ENCODE assay signal across 9 mouse cellular contexts in genomic region chr17:33826850-33827249, GRCm38 (mm10). TPM values are rescaled to one million over a fixed set of nuclear protein-coding genes. Genes with fewer than 3 reads are reported as not detected.
DNase-seq lines count a peak whose midpoint lies in the region; ATAC-seq and TF ChIP-seq lines count a peak whose summit lies in the region.
"Had no signal": no experiment of that assay in that cellular context is flagged by ENCODE, and none has a peak within 500 bp of the region (broad histone marks: within the 10 kb centered on the region; RNA-seq: fewer than 3 reads in every experiment).

No protein-coding gene starts in this region.

- peak; percentile 86 for TF ChIP-seq RAD21 in CH12.LX (IDR thresholded peaks at IDR 0.05; ENCODE audit: low read depth, low read length)

- H3K9me3 ChIP-seq in heart, embryonic 12.5 days (replicated peaks) = no peaks in the 10 kb centered on the region
- H3K9me3 ChIP-seq in CH12.LX (replicated peaks; ENCODE audit: low read length) = no peaks in the 10 kb centered on the region

- ATAC-seq in heart, embryonic 12.5 days (ENCODE audit: insufficient number of reproducible peaks, low FRiP score) = no peak
- ATAC-seq in megakaryocyte-erythroid progenitor cell, adult 5-6 weeks (replicated peaks; ENCODE audit: low FRiP score, low TSS enrichment, poor library complexity, severe bottlenecking) = peak; percentile 54

- peak; percentile 89 to 91 for TF ChIP-seq CTCF in CH12.LX (conservative IDR thresholded peaks at IDR 0.05 in 1 of 2, IDR thresholded peaks at IDR 0.05 in 1 of 2; ENCODE audit: low read depth in 2 of 2, low read length in 2 of 2)

- H3K79me2 ChIP-seq in CH12.LX (replicated peaks; ENCODE audit: control insufficient read depth, extremely low read depth, insufficient read depth, poor library complexity, severe bottlenecking) = peaks cover 45% of the 10 kb centered on the region

- H3K27me3 ChIP-seq in heart, embryonic 12.5 days (replicated peaks) = no peaks in the 10 kb centered on the region
- no peaks in the 10 kb centered on the region for H3K27me3 ChIP-seq in CH12.LX (replicated peaks)

- intact Hi-C loops in gastrocnemius, postnatal 14 days (cut with DNase I; ENCODE audit: low total_unique reads) = no loop called here

- in situ Hi-C loops in CH12.LX (cut with MboI; ENCODE audit: low pct_ligation_motif_present, low pct_unique_long_range_greater_than_20kb, low sequenced_read_pairs) = no loop called here

- TF ChIP-seq EP300 in CH12.LX (IDR thresholded peaks at IDR 0.05; ENCODE audit: low read length) = no peak

- no peak overlapping the region for H3K4me3 ChIP-seq in heart, embryonic 12.5 days
- H3K4me3 ChIP-seq in CH12.LX (replicated peaks in 1 of 3; ENCODE audit: low read depth in 2 of 3, low read length in 2 of 3, poor library complexity in 1 of 3) = no peak overlapping the region

- DNase-seq in heart, adult 18-20 months = peak; percentile 79 to 86
- DNase-seq in CH12.LX (ENCODE audit: extremely low read depth) = peak; percentile 73
- DNase-seq in cerebellum, adult 18-20 months = peak; percentile 76 to 77
- DNase-seq in gastrocnemius, postnatal 14 days = peak; percentile 67
- peak; percentile 45 to 62 for DNase-seq in layer of hippocampus, postnatal 25 days (ENCODE audit: extremely low spot score in 1 of 2, low spot score in 1 of 2)
- DNase-seq in telencephalon, adult 2 months (ENCODE audit: low read depth, low spot score) = peak; percentile 57

- no peak overlapping the region for H3K4me2 ChIP-seq in heart, embryonic 12.5 days
- H3K4me2 ChIP-seq in CH12.LX (ENCODE audit: insufficient read depth, low read depth, poor library complexity, severe bottlenecking) = no peak overlapping the region

- H3K27ac ChIP-seq in heart, embryonic 12.5 days (ENCODE audit: poor library complexity, severe bottlenecking) = no peak overlapping the region
- H3K27ac ChIP-seq in CH12.LX (ENCODE audit: insufficient read depth, low read depth) = no peak overlapping the region
- H3K27ac ChIP-seq: macrophage had no signal

- H3K4me1 ChIP-seq in heart, embryonic 12.5 days (replicated peaks) = peaks cover 42% of the 10 kb centered on the region
- H3K4me1 ChIP-seq in CH12.LX (ENCODE audit: control insufficient read depth in 1 of 2, insufficient read depth in 2 of 2) = peaks cover 7 to 34% of the 10 kb centered on the region in 2 experiments

- dilution Hi-C loops in CH12.LX (cut with MboI; ENCODE audit: extremely low pct_ligation_motif_present, extremely low pct_unique_long_range_greater_than_20kb, low sequenced_read_pairs) = no loop called here

- no peak overlapping the region for H3K9ac ChIP-seq in heart, embryonic 12.5 days
- H3K9ac ChIP-seq in CH12.LX (ENCODE audit: insufficient read depth, low read depth) = no peak overlapping the region

- 0% methylated on average over 3 of the region's 3 CpGs for WGBS in heart, embryonic 12.5 days

- no peak for TF ChIP-seq POLR2A in CH12.LX (IDR thresholded peaks at IDR 0.05; ENCODE audit: low read depth, low read length)

- peaks cover 46% of the 10 kb centered on the region for H3K36me3 ChIP-seq in heart, embryonic 12.5 days
- H3K36me3 ChIP-seq in CH12.LX (replicated peaks in 1 of 2; ENCODE audit: control insufficient read depth in 1 of 2, insufficient read depth in 1 of 2, low read length in 1 of 2) = peaks cover 39 to 69% of the 10 kb centered on the region in 2 experiments

TF ChIP-seq in CH12.LX, 34 proteins besides CTCF, POLR2A, EP300 and RAD21 (continues in another document):
- peak; percentile 29; the same call in 1 of the 2 replicates for TF ChIP-seq HCFC1 (IDR thresholded peaks at IDR 0.05; ENCODE audit: low read depth, low read length)
- TF ChIP-seq TCF12 (IDR thresholded peaks at IDR 0.05; ENCODE audit: low read depth, low read length) = 0 out of 2 replicates have a peak, but pooled peaks have one; percentile 21
- no peak for TF ChIP-seq NRF1 (IDR thresholded peaks at IDR 0.05; ENCODE audit: low read depth, low read length)
- TF ChIP-seq PAX5 (IDR thresholded peaks at IDR 0.05; ENCODE audit: low read length) = no peak
- no peak for TF ChIP-seq POLR2AphosphoS2 (IDR thresholded peaks at IDR 0.05; ENCODE audit: low read depth, low read length)
- TF ChIP-seq IRF4 (IDR thresholded peaks at IDR 0.05; ENCODE audit: low read depth, low read length) = no peak
- 0 out of 2 replicates have a peak, but pooled peaks have one; percentile 2 for TF ChIP-seq ZC3H11A (IDR thresholded peaks at IDR 0.05; ENCODE audit: low read depth, low read length)
- peak; percentile 40; the same call in 1 of the 2 replicates for TF ChIP-seq SIN3A (IDR thresholded peaks at IDR 0.05; ENCODE audit: low read length)
- no peak for TF ChIP-seq GABPA (IDR thresholded peaks at IDR 0.05; ENCODE audit: insufficient replicate concordance, low read depth, low read length)
- TF ChIP-seq ELF1 (IDR thresholded peaks at IDR 0.05; ENCODE audit: low read depth, low read length) = no peak
- TF ChIP-seq MYC (IDR thresholded peaks at IDR 0.05; ENCODE audit: low read depth, low read length) = 0 out of 2 replicates have a peak, but pooled peaks have one; percentile 21
- no peak; the same call in 1 of the 2 replicates for TF ChIP-seq ZNF384 (IDR thresholded peaks at IDR 0.05; ENCODE audit: low read depth, low read length)
- no peak for TF ChIP-seq CHD2 (IDR thresholded peaks at IDR 0.05; ENCODE audit: low read length)
- no peak for TF ChIP-seq BHLHE40 (IDR thresholded peaks at IDR 0.05; ENCODE audit: low read depth, low read length)
- no peak for TF ChIP-seq RCOR1 (conservative IDR thresholded peaks at IDR 0.05; ENCODE audit: low read depth, low read length)
- no peak for TF ChIP-seq ETS1 (conservative IDR thresholded peaks at IDR 0.05; ENCODE audit: low read depth, low read length)
- TF ChIP-seq USF1 (IDR thresholded peaks at IDR 0.05; ENCODE audit: low read depth, low read length) = no peak
- TF ChIP-seq CHD1 (IDR thresholded peaks at IDR 0.05; ENCODE audit: low read depth, low read length) = no peak
- peak; percentile 35; the same call in 1 of the 2 replicates for TF ChIP-seq MXI1 (IDR thresholded peaks at IDR 0.05; ENCODE audit: low read depth, low read length)
- peak; percentile 66 for TF ChIP-seq SMC3 (IDR thresholded peaks at IDR 0.05; ENCODE audit: low read depth, low read length)

RNA-seq across cellular contexts. Expression of gene Ndufa7, which starts 2.5 kb away (rescaled TPM):
- 100 to 1,000 TPM; 645 to 655 TPM for total RNA-seq in heart, adult 18-20 months (2021)
- 431 and 466 TPM in 2 replicates for polyA plus RNA-seq in heart, embryonic 12.5 days (2016; fragmentation: Nextera tagmentation; extraction: Ambion mirVana)
- 316 and 364 TPM in 2 replicates for total RNA-seq in CH12.LX (2012; rRNA removed)
- total RNA-seq in CH12.LX (2014; rRNA removed) = 168 and 194 TPM in 2 replicates
- 153 and 164 TPM in 2 replicates for polyA plus RNA-seq in CH12.LX (2012; ENCODE audit: insufficient read length, low read depth)
- 100 to 1,000 TPM; 327 to 338 TPM for total RNA-seq in gastrocnemius, postnatal 14 days (2021)
- 100 to 1,000 TPM; 214 to 222 TPM for total RNA-seq in layer of hippocampus, postnatal 25 days (2021)
- 261 and 275 TPM in 2 replicates for total RNA-seq in megakaryocyte-erythroid progenitor cell, adult 5-6 weeks (2014; fragmentation: Nextera tagmentation)
- 85.6 and 250 TPM in 2 replicates for total RNA-seq in megakaryocyte-erythroid progenitor cell, adult 5-6 weeks (2017)

RNA-seq across cellular contexts. Expression of gene Rps28, which starts 2.5 kb away (rescaled TPM):
- total RNA-seq in heart, adult 18-20 months (2021) = 100 to 1,000 TPM; 702 to 791 TPM
- 570 and 574 TPM in 2 replicates for polyA plus RNA-seq in heart, embryonic 12.5 days (2016; fragmentation: Nextera tagmentation; extraction: Ambion mirVana)
- total RNA-seq in CH12.LX (2012; rRNA removed) = 4,496 and 4,575 TPM in 2 replicates
- 696 and 765 TPM in 2 replicates for total RNA-seq in CH12.LX (2014; rRNA removed)
- 782 and 837 TPM in 2 replicates for polyA plus RNA-seq in CH12.LX (2012; ENCODE audit: insufficient read length, low read depth)
- total RNA-seq in gastrocnemius, postnatal 14 days (2021) = 100 to 1,000 TPM; 867 to 957 TPM
- total RNA-seq in layer of hippocampus, postnatal 25 days (2021) = 100 to 1,000 TPM; 728 to 834 TPM
- total RNA-seq in megakaryocyte-erythroid progenitor cell, adult 5-6 weeks (2014; fragmentation: Nextera tagmentation) = 3,294 and 3,898 TPM in 2 replicates
- 3,120 and 3,626 TPM in 2 replicates for total RNA-seq in megakaryocyte-erythroid progenitor cell, adult 5-6 weeks (2017)

RNA-seq across cellular contexts. Expression of gene Cd320, which starts 16.0 kb away (rescaled TPM):
- 10 to 100 TPM; 31.8 to 34.9 TPM for total RNA-seq in heart, adult 18-20 months (2021)
- polyA plus RNA-seq in heart, embryonic 12.5 days (2016; fragmentation: Nextera tagmentation; extraction: Ambion mirVana) = 41.5 and 43.8 TPM in 2 replicates
- total RNA-seq in CH12.LX (2012; rRNA removed) (53.7 and 57.1 TPM in 2 replicates), CH12.LX (2014; rRNA removed) (67.1 and 84.2 TPM in 2 replicates)
- polyA plus RNA-seq in CH12.LX (2012; ENCODE audit: insufficient read length, low read depth) = 45.3 and 50.9 TPM in 2 replicates
- total RNA-seq in gastrocnemius, postnatal 14 days (2021) = 10 to 100 TPM; 17.6 to 19.8 TPM
- 10 to 100 TPM; 23.7 to 23.8 TPM for total RNA-seq in layer of hippocampus, postnatal 25 days (2021)
- 11.4 and 19.2 TPM in 2 replicates for total RNA-seq in megakaryocyte-erythroid progenitor cell, adult 5-6 weeks (2014; fragmentation: Nextera tagmentation)
- 14.1 and 19.6 TPM in 2 replicates for total RNA-seq in megakaryocyte-erythroid progenitor cell, adult 5-6 weeks (2017)

RNA-seq across cellular contexts. Expression of gene Kank3, which starts 16.5 kb away (rescaled TPM):
- 10 to 100 TPM; 49.0 to 64.9 TPM for total RNA-seq in heart, adult 18-20 months (2021)
- polyA plus RNA-seq in heart, embryonic 12.5 days (2016; fragmentation: Nextera tagmentation; extraction: Ambion mirVana) = 39.0 and 43.9 TPM in 2 replicates
- 10.8 and 15.7 TPM in 2 replicates for total RNA-seq in CH12.LX (2012; rRNA removed)
- total RNA-seq in CH12.LX (2014; rRNA removed) = 0.50 and 0.81 TPM in 2 replicates
- 0.78 and 1.8 TPM in 2 replicates for polyA plus RNA-seq in CH12.LX (2012; ENCODE audit: insufficient read length, low read depth)
- 10 to 100 TPM; 20.8 to 35.1 TPM for total RNA-seq in gastrocnemius, postnatal 14 days (2021)
- total RNA-seq in layer of hippocampus, postnatal 25 days (2021) = 10 to 100 TPM; 27.8 to 35.8 TPM
- total RNA-seq in megakaryocyte-erythroid progenitor cell, adult 5-6 weeks (2014; fragmentation: Nextera tagmentation) = 12.0 and 19.7 TPM in 2 replicates
- total RNA-seq in megakaryocyte-erythroid progenitor cell, adult 5-6 weeks (2017) = 1.6 and 2.4 TPM in 2 replicates

RNA-seq across cellular contexts. Expression of gene Angptl4, which starts 45.2 kb away (rescaled TPM):
- total RNA-seq in heart, adult 18-20 months (2021) = 10 to 100 TPM in 1 of 2 experiments, 1 to 10 TPM in 1; 5.5 to 12.2 TPM
- polyA plus RNA-seq in heart, embryonic 12.5 days (2016; fragmentation: Nextera tagmentation; extraction: Ambion mirVana) = 6.9 and 7.5 TPM in 2 replicates
- 8.0 and 9.4 TPM in 2 replicates for total RNA-seq in CH12.LX (2012; rRNA removed)
- 11.7 and 12.2 TPM in 2 replicates for total RNA-seq in CH12.LX (2014; rRNA removed)
- polyA plus RNA-seq in CH12.LX (2012; ENCODE audit: insufficient read length, low read depth) = 6.3 and 6.8 TPM in 2 replicates
- total RNA-seq in gastrocnemius, postnatal 14 days (2021) = 10 to 100 TPM in 1 of 2 experiments, 1 to 10 TPM in 1; 9.6 to 25.8 TPM
- total RNA-seq in layer of hippocampus, postnatal 25 days (2021) = 1 to 10 TPM; 3.8 to 4.0 TPM
- total RNA-seq in megakaryocyte-erythroid progenitor cell, adult 5-6 weeks (2014; fragmentation: Nextera tagmentation) = 14.9 and 18.2 TPM in 2 replicates
- 13.0 and 17.1 TPM in 2 replicates for total RNA-seq in megakaryocyte-erythroid progenitor cell, adult 5-6 weeks (2017)
